Comparison of ENCODE assay signal across 9 mouse cellular contexts in the genomic region with DNA sequence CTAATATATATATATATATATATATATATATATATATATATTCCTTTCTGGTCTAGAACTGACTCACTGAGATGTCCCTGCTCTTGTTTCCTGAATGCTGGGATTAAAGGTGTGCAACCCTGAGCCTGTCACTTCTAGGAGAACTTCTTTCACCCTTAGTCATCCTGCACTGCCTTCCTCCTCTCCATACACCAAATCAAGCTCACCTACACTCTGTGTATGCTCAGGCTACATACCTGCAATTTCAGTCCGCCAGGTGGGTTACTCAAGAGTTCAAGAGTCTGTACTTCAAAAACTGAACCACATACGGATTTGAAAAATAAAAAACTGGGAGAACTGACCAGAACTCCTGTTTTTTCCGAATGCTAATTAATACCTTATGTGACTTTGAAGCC. TPM values are rescaled to one million over a fixed set of nuclear protein-coding genes. Genes with fewer than 3 reads are reported as not detected.
DNase-seq lines count a peak whose midpoint lies in the region; ATAC-seq lines count a peak whose summit lies in the region.
"Had no signal": no experiment of that assay in that cellular context is flagged by ENCODE, and none has a peak within 500 bp of the region (broad histone marks: within the 10 kb centered on the region; RNA-seq: fewer than 3 reads in every experiment).

No protein-coding gene starts in this region.

- H3K9ac ChIP-seq in heart, embryonic 15.5 days, result peak overlapping the region; percentile 89; the same call in 1 of the 2 replicates
- no peak overlapping the region; the same call in 1 of the 2 replicates for H3K9ac ChIP-seq in hindbrain, embryonic 12.5 days

- H3K27me3 ChIP-seq in heart, embryonic 15.5 days, result no peaks in the 10 kb centered on the region
- H3K27me3 ChIP-seq in hindbrain, embryonic 12.5 days, result no peaks in the 10 kb centered on the region
- H3K27me3 ChIP-seq in midbrain, embryonic 10.5 days (ENCODE audit: low read depth, poor library complexity, severe bottlenecking), result no peaks in the 10 kb centered on the region

- H3K36me3 ChIP-seq in heart, embryonic 15.5 days, result peaks cover 35% of the 10 kb centered on the region
- H3K36me3 ChIP-seq in hindbrain, embryonic 12.5 days, result peaks cover 39% of the 10 kb centered on the region
- H3K36me3 ChIP-seq in midbrain, embryonic 10.5 days, result peaks cover 59% of the 10 kb centered on the region

- 27% methylated on average over 3 of the region's 3 CpGs for WGBS in heart, embryonic 15.5 days
- 26% methylated on average over 3 of the region's 3 CpGs for WGBS in hindbrain, embryonic 12.5 days
- 28% methylated on average over 3 of the region's 3 CpGs for WGBS in midbrain, embryonic 10.5 days

- no peak overlapping the region for H3K27ac ChIP-seq in heart, embryonic 15.5 days
- H3K27ac ChIP-seq in hindbrain, embryonic 12.5 days, result no peak overlapping the region
- H3K27ac ChIP-seq in midbrain, embryonic 10.5 days (replicated peaks), result no peak overlapping the region

- no peaks in the 10 kb centered on the region for H3K9me3 ChIP-seq in heart, embryonic 15.5 days (replicated peaks)
- no peaks in the 10 kb centered on the region for H3K9me3 ChIP-seq in hindbrain, embryonic 12.5 days (replicated peaks)
- H3K9me3 ChIP-seq in midbrain, embryonic 10.5 days (replicated peaks), result no peaks in the 10 kb centered on the region

- DNase-seq in heart, postnatal 10 days, result no peak
- DNase-seq in midbrain, embryonic 10.5 days (ENCODE audit: low spot score), result no peak
- DNase-seq in c-Kit-positive CD71-positive TER-119-positive erythroid progenitor cells, embryonic 14.5 days (ENCODE audit: low spot score), result no peak
- DNase-seq in thymus, postnatal 4 days, result no peak
- no peak for DNase-seq in kidney, postnatal 4 days

- 0 out of 2 replicates have a peak, but pooled peaks cover 3% of the 10 kb centered on the region for H3K4me1 ChIP-seq in heart, embryonic 15.5 days (replicated peaks)
- H3K4me1 ChIP-seq in hindbrain, embryonic 12.5 days, result no peaks in the 10 kb centered on the region
- peaks cover 12% of the 10 kb centered on the region for H3K4me1 ChIP-seq in midbrain, embryonic 10.5 days

- intact Hi-C loops in heart, postnatal 10 days (cut with DNase I), result no loop called here

- H3K4me2 ChIP-seq in heart, embryonic 15.5 days, result peak overlapping the region; percentile 60
- H3K4me2 ChIP-seq in hindbrain, embryonic 12.5 days (replicated peaks), result peak overlapping the region; percentile 62

- H3K4me3 ChIP-seq in heart, embryonic 15.5 days, result peak overlapping the region; percentile 81
- peak overlapping the region; percentile 85 for H3K4me3 ChIP-seq in hindbrain, embryonic 12.5 days
- peak overlapping the region; percentile 91 for H3K4me3 ChIP-seq in midbrain, embryonic 10.5 days

- peak; percentile 10; the same call in 1 of the 2 replicates for ATAC-seq in heart, embryonic 15.5 days (replicated peaks; ENCODE audit: insufficient number of reproducible peaks, insufficient read depth, low FRiP score, low read depth)
- ATAC-seq in activated CD4-positive, CD25-positive, alpha-beta regulatory T cell, adult 4 months, result peak; percentile 30
- ATAC-seq in hindbrain, embryonic 12.5 days (ENCODE audit: low FRiP score), result peak; percentile 55

RNA-seq across cellular contexts. Expression of a gene that starts 0.3 kb away (rescaled TPM):
- 32.0 and 36.3 TPM in 2 replicates for polyA plus RNA-seq in heart, embryonic 15.5 days (2015; fragmentation: Nextera tagmentation; extraction: Ambion mirVana)
- 10 to 100 TPM; 20.3 to 20.8 TPM for total RNA-seq in heart, postnatal 10 days (2021)
- 100 to 1,000 TPM in 1 of 2 experiments, 10 to 100 TPM in 1; 78.3 to 102 TPM for polyA plus RNA-seq in activated CD4-positive, CD25-positive, alpha-beta regulatory T cell, adult 4 months (2017; shearing (Covaris generic))
- 28.4 and 32.7 TPM in 2 replicates for polyA plus RNA-seq in hindbrain, embryonic 12.5 days (2016; fragmentation: Nextera tagmentation; extraction: Ambion mirVana)
- 25.7 and 26.6 TPM in 2 replicates for polyA plus RNA-seq in midbrain, embryonic 10.5 days (2016; fragmentation: Nextera tagmentation; extraction: Ambion mirVana)

RNA-seq across cellular contexts. Expression of a gene that starts 0.3 kb away (rescaled TPM):
- polyA plus RNA-seq in heart, embryonic 15.5 days (2015; fragmentation: Nextera tagmentation; extraction: Ambion mirVana), result not detected in 2 replicates
- total RNA-seq in heart, postnatal 10 days (2021), result 1 to 10 TPM; 1.2 to 1.5 TPM
- not detected for polyA plus RNA-seq in activated CD4-positive, CD25-positive, alpha-beta regulatory T cell, adult 4 months (2017; shearing (Covaris generic))
- polyA plus RNA-seq in hindbrain, embryonic 12.5 days (2016; fragmentation: Nextera tagmentation; extraction: Ambion mirVana), result not detected in 2 replicates
- not detected in 2 replicates for polyA plus RNA-seq in midbrain, embryonic 10.5 days (2016; fragmentation: Nextera tagmentation; extraction: Ambion mirVana)
- polyA plus RNA-seq: small intestine, adult 2 months had no signal

RNA-seq across cellular contexts. Expression of a gene that starts 24.3 kb away (rescaled TPM):
- polyA plus RNA-seq in heart, embryonic 15.5 days (2015; fragmentation: Nextera tagmentation; extraction: Ambion mirVana), result 27.9 and 37.6 TPM in 2 replicates
- total RNA-seq in heart, postnatal 10 days (2021), result 1 to 10 TPM; 8.6 to 9.9 TPM
- polyA plus RNA-seq in activated CD4-positive, CD25-positive, alpha-beta regulatory T cell, adult 4 months (2017; shearing (Covaris generic)), result 10 to 100 TPM; 12.2 to 15.1 TPM
- polyA plus RNA-seq in hindbrain, embryonic 12.5 days (2016; fragmentation: Nextera tagmentation; extraction: Ambion mirVana), result 27.3 and 28.1 TPM in 2 replicates
- 66.8 and 76.4 TPM in 2 replicates for polyA plus RNA-seq in midbrain, embryonic 10.5 days (2016; fragmentation: Nextera tagmentation; extraction: Ambion mirVana)

RNA-seq across cellular contexts. Expression of a gene that starts 24.5 kb away (rescaled TPM):
- polyA plus RNA-seq in heart, embryonic 15.5 days (2015; fragmentation: Nextera tagmentation; extraction: Ambion mirVana), result 62.2 and 69.6 TPM in 2 replicates
- 10 to 100 TPM; 65.5 to 69.2 TPM for total RNA-seq in heart, postnatal 10 days (2021)
- polyA plus RNA-seq in activated CD4-positive, CD25-positive, alpha-beta regulatory T cell, adult 4 months (2017; shearing (Covaris generic)), result 100 to 1,000 TPM; 126 to 139 TPM
- polyA plus RNA-seq in hindbrain, embryonic 12.5 days (2016; fragmentation: Nextera tagmentation; extraction: Ambion mirVana), result 96.5 and 115 TPM in 2 replicates
- polyA plus RNA-seq in midbrain, embryonic 10.5 days (2016; fragmentation: Nextera tagmentation; extraction: Ambion mirVana), result 96.4 and 107 TPM in 2 replicates

RNA-seq across cellular contexts. Expression of a gene that starts 40.6 kb away (rescaled TPM):
- polyA plus RNA-seq in heart, embryonic 15.5 days (2015; fragmentation: Nextera tagmentation; extraction: Ambion mirVana), result 84.6 and 89.3 TPM in 2 replicates
- 10 to 100 TPM; 57.0 to 60.1 TPM for total RNA-seq in heart, postnatal 10 days (2021)
- 10 to 100 TPM; 87.6 to 94.5 TPM for polyA plus RNA-seq in activated CD4-positive, CD25-positive, alpha-beta regulatory T cell, adult 4 months (2017; shearing (Covaris generic))
- 70.3 and 76.8 TPM in 2 replicates for polyA plus RNA-seq in hindbrain, embryonic 12.5 days (2016; fragmentation: Nextera tagmentation; extraction: Ambion mirVana)
- 126 and 136 TPM in 2 replicates for polyA plus RNA-seq in midbrain, embryonic 10.5 days (2016; fragmentation: Nextera tagmentation; extraction: Ambion mirVana)
